Mouse (Mus musculus) adrenal gland, postnatal 36 days (tissue): Measurements from ENCODE around the gene Wfikkn1. TPM values are rescaled to one million over a fixed set of nuclear protein-coding genes. Genes with fewer than 3 reads are reported as not detected.

Experiments
- DNase-seq, 2 experiments: peaks; one replicate each; pipeline ENCODE4 v3.0.0; 2021; ENCODE audit warnings: mixed read lengths in 1 of 2
- total RNA-seq, 2 experiments: library from RNA; stranded (reverse); gene quantifications; 2 replicates each; pipeline ENCODE4 v1.2.3; 2021

Wfikkn1 gene
- total RNA-seq, 2 experiments from 2014 or later: 0.99 to 1.2 TPM

DNA sequence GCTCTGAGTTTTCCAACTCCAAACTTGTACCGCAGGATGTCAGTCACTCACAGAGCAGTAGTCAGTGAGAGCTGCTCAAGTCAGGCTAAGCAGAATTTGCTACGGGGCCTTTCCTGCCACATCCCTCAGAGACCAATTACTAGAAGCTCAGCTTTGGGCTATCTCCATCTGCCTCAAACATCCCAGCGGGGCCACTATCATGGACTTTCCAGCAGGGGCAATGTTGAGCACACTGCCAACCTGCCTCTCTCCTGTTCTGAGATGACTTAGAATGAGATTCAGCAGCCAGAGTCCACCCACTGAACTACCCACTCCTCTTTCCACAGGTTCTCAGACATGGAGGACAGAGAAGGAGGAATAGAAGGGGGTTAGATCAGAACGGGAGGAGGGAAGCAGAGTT is 5.0 kb upstream of the Wfikkn1 start:
- peak in 1 of 2 experiments; percentile 12 for DNase-seq

DNA sequence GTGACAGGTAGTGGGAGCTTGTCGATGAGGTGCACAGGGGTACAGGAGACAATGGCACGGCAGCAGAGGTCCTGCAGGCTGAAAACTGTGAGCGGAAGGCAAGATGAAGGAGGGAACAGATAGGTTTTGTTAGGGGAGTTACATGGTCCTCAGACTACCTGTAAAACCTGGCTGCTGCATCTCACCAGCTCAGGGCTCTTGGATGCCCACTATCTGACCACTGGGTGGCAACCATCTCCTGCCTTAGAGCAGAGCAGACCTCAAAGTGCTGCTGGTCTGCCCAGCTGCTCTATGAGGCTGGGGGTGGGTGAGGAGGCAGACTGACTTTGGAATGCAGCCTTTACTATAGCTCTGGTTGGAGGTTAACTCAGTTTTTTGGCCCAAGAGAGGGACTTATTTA is 3.2 kb upstream of the Wfikkn1 start:
- DNase-seq: no peak

DNA sequence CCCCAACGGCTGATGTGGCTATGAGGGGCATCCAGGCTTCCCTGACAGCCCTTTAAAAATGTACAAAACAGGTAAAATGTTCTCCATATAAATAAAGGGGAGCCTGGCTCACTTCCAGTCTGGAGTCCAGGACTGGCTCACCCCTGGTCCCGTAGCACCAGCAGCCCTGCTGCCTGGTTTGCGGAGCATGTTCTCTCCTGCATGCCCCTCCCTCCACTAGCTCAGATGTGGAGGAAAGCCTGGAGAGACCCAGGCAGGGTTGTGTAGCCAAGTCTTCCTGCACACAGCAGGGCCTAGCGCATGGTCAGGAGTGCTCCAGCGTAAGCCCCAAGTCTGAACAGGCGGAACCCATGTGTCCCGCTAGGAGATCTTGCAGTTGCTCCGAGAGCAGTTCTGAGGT is 2.6 kb upstream of the Wfikkn1 start:
- no peak for DNase-seq

DNA sequence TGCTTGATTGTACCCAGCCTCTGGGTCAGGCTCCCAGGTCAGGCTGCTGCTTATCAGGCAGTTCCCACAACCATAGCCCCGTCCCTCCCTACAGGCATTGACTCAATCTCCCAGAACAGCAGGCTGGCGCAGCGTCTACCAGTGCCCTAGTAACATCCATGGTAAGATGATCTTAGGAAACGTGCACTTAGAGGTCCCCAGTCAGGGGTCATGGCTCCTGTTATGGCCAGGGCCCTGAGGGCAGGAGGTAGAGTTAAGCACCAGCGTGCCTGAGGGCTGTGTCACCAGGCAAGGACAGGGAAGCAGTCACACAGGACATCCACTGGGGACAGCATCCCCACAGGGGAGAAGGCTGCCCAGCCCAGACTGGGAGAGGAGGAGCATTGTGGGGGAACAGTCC is 1.6 kb upstream of the Wfikkn1 start:
- DNase-seq: peak in 1 of 2 experiments; percentile 46

DNA sequence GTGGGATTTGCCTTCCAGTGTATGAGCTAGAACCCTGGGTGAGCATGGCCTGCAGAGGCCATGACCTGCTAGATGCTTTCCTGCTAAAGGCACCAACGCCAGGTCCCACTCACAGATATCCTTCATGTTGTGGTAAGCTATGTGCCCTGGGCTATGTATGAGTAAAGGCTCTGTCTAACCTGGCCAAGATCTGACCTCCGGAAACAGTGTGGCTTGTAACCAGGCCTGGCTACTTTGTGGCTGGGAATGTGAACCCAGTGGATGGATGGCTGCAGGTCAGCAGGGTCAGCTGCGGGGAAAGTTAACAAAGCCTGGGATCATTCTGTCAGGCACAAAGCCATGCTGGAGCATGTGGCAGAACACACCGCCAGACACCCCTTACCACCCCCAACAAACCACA is 1.0 kb upstream of the Wfikkn1 start:
- DNase-seq: peak in 1 of 2 experiments; percentile 7

DNA sequence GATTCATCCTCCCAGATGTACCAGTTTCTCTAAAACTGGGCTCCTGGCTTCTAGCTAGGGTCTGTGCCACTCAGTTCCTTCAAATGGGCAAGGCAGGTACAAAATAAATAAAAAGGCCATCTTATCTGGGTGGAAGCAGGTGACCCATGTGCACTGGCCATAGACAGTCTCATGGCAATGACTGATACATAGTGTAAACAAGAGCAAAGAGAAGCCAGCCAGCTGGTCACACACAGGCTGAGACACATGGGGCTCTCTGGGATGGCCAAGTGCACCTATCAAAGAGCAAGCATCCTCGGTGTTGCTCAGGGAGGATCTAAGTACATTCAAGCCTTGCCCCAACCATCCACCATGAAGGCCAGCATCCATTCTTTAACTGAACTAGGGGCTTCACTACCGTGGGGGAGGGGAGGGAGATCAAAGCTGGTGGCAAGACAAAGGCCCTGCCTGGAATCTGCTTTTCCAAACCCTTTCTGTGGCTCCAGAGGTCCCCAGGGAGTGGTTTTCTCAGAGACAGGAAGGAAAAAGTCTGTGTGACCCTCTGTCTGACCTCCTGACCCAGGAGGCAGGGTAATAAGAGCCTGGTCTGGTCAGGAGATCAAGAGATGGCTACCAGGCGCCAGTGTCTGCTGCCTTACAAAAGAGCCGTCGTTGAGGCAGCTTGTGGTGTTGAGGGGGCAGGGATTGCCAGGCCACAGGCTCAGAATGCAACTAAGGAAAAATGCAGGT is 419 bp upstream of the Wfikkn1 start:
- peak in 1 of 2 experiments; percentile 53 for DNase-seq

DNA sequence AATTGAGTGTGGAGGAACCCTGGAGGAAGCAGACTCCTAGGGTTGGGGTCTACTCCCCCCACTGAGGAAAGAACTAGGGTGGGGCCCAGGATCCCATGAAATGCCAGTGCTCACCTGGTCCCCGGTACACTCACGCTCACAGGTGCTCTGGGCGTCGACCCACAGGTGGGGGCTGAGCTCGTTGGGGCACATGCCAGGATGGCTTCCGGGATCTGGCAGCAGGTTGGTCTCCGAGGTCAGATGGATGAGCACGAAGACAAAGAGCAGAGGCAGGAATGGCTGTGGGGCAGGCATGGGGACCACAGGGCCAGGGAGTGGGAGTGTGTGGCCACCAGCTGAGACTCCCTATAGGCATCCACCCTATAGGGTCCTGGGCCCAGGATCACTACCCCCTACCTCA is 908 bp downstream of the Wfikkn1 start:
- DNase-seq: peak in 1 of 2 experiments; percentile 15

DNA sequence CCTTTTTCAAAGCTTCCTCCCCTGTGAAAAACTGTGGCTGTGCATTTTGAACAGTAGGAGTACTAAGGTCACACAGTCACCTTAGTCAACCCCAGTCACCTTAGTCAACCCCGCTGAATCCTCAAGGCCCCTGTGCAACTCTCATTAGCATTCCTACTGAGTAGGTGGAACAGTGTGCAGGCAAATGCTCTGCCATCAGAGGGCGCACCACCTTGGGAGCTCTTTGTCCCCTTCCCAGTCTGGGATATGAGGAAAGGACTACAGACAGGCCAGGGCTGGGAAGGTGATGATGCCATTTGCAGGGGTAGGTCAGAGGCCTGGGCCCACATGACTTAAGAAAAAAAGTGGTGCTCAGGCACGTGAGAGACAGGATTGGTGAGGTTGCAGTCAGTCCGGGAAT is 1.4 kb downstream of the Wfikkn1 start:
- DNase-seq: peak; percentile 69 to 72

DNA sequence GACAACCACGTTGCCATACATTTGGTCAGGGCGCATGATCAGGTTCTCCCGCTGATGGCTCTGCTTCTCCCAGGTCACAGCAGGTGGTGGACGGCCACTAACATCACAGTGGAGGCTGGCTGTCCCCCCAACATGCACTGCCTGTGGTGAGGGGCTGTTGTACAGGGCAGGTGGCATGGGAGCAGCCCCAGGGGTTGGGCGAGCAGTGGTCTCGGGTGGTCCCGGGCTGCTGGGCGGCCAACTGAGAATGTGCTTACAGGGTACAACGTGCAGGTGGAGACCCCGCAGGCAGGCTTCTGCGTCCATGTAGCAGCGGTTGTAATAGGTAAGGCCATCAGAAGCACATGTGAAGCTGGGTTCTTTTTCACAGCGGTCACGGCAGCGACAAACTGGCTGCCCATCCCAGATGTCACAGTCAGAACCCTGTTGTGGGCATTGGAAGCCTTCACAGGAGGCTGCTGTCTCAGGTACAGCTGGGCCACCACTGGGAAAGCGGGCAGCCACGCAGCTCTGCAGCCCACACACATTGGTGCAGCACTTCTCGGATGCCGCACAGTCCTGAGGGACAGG is 2.0 kb downstream of the Wfikkn1 start:
- no peak for DNase-seq

DNA sequence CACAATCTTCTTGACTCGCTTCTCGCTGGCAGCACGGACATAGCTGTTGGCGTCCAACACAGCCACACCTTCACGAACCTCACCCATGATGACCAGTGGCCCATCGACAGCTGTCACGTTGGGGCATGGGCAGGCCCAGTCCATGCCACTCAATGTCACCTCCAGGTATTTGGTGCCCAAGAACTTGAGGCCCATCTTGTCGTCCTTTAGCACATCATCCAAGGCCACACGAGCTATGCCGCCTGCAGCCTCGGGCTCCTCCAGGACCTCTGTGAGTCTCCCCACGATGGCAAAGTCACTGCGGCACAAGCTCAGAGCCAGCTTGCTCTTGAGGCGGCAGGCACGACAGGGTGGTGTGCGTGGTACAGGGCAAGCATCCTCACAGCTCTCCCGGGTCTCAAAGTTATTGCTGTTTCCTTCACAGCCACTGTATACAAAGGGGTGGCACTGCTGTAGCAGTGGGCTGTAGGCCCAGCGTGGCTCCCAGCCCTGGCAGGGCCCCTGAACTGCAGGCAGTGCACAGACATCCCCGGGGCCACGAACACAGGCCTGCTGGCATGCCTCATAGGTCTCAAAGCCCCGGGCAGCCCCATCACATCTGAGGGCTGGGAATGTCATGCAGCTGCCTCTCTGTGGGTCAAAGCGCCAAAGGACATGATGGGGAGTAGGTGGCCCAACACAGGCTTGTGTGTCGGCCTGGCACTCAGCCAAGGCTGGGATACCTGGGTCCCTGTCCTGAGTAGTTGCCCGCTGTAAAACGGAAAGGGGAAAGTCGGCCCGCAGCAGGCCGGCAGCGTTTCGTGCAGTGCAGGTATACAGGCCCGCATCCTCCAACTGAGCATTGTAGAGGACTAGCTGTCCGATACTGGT is 2.7 kb downstream of the Wfikkn1 start:
- no peak for DNase-seq

DNA sequence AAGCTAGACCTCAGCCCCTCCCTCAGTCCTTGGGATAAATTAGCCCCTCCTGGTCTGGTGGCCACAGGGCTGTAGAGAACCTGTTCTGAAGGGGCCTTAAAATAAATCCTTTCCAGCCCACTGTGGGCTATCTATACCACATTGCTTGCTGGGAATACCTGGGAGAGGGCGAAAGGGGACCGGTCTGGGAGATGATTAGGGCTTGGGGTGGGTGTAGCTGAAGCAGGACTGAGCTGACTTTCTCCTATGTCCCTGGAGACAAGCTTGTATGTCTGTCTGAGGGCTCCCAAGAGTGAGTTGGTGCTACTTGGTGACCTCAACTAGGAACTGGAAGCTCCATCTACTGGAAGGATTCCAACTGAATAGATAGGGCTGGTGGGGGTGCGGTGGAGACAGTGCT is 3.6 kb downstream of the Wfikkn1 start:
- DNase-seq: no peak

DNA sequence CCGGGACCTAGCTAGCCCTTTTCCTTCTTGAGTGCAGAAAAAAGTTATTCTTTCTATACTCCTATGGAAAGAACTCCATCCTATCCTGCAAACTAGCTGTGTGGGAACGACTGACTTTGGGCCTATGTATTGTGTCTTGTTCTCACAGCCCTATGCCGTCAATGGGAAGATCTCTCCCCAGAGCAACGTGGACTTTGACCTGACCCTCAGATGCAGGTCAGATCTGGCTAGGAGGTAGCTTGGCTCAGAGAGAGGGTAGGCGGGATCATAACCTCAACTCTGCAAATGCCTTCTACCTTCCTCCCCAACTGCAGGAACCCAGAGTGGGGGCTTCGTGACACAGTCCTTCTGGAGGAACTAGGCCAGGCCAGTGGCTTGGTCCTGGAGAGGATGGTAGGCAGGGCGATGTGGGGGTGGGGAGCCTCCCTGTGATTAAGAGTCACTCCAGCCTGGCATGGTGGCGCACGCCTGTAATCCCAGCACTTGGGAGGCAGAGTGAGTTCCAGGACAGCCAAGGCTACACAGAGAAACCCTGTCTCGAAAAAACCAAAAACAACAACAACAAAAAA is 4.2 kb downstream of the Wfikkn1 start:
- peak in 1 of 2 experiments; percentile 53 for DNase-seq

DNA sequence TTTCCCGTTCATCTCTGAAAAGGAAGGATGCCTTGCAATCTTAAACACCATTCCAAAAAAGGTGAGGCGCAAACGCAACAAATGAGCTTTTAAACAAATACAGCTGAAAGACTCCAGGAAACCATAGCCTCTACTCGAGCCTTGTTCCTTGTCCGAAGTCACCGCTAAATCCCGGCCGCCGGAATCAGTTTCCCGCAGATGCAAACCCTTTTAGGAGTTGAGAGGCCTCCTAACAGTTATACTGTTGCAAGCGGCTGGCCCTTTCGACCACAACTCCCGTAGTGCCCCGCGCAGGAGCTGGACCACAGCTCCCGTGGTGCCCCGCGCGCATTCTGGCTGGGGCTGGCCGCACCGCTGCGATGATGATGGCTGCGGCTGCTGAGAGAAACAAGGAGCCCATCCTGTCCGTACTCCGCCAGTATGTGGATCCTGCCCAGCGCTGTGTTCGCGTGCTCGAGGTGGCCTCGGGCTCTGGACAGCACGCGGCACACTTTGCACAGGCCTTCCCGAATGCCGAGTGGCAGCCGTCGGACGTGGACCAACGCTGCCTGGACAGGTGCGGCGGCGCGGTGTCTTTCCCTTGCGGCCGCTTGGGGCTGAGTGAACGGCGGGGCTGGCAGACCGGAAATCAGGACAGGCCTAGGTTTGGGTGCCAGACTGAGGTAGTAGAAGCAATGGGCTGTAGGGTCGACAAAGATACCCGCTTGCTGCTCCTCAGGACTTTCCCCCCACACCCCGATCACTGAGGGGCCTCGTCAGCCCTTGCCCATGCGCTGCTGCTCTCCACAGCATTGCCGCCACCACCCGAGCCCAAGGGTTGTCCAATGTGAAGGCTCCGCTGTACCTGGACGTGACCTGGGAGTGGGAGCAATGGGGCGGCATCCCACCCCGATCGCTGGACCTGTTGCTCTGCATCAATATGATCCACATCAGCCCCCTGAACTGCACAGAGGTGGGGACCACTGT is 5.2 kb downstream of the Wfikkn1 start:
- peak; percentile 93 to 95 for DNase-seq

DNA sequence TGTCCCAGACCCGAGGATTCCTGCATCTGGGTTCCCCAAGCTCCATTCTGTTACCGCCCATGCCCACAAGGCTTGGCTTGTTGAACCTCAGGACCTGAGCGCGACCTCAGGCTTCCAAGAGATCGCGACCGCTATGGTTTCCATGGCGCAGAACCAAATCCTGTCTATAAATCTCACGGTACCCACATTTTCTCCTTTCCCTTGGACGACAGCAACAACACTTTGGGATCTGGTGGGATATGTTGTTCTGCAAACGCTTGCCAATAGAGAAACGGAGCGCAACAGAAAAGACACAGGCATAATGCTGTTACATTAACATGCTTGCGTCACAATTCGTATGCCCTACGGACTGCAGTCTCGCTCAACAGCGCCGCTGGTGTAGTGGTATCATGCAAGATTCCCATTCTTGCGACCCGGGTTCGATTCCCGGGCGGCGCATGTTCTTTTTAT is 5.9 kb downstream of the Wfikkn1 start, which contains the start of gene Mettl26:
Gene Mettl26 (plus strand): TSS at position 354 of the 450 bp plus-strand sequence.
- DNase-seq: peak; percentile 90 to 91

DNA sequence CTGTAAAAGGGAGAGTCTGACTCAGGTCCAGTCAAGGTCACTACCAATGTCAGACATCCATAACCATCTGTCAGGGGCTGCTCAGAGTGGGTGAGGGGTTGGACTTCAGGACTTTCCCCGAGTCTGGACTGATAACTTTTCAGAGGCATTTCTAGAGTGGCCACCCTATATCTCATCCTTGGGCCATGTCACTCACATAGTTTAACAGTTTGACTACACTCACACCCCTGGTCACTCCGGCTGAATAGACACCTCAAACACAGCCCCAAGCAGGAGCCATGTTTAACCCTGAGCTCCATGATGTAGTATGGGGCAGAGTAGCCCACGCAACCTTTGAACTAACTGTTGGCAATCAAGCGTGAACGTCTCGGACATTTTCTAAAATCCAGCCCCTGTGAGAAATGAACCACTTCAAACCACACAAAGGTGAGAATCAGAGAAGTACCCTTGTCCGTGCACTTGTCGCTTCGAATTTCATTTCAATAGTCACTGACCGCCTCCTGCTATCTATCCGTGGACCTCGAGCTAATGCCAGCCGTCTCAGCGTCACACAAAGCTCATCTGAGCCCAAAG is 6.4 kb downstream of the Wfikkn1 start:
- DNase-seq: peak; percentile 65 to 67

DNA sequence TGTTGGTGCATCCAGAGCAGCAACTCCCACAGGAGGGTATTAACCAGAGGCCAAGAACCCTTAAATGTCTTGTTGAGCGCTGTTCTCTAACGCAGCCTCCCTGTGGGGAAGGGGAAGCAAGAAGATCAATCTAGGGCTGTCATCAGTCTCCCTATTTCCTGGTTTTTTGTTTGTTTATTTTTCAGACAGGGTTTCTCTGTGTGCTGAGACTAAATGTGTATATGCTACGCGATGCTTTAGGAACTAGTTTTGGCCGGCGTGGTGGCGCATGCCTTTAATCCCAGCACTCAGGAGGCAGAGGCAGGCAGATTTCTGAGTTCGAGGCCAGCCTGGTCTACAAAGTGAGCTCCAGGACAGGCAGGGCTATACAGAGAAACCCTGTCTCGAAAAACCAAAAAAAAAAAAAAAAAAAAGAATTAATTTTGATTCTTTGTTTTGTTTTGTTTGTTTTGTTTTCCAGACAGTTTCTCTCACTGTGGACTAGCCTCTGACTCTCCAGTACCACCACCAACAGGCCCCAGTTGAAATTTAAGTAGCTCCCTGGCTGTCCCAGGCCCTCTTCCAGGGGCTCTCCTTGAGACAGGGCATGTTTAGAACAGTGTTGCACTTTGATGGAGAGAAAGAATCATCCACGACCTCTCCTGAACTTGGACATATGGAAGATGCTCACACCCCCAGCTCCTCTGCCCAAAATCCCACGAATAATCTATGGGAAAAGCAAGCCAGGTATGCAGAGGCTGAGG is 7.1 kb downstream of the Wfikkn1 start:
- DNase-seq: no peak

DNA sequence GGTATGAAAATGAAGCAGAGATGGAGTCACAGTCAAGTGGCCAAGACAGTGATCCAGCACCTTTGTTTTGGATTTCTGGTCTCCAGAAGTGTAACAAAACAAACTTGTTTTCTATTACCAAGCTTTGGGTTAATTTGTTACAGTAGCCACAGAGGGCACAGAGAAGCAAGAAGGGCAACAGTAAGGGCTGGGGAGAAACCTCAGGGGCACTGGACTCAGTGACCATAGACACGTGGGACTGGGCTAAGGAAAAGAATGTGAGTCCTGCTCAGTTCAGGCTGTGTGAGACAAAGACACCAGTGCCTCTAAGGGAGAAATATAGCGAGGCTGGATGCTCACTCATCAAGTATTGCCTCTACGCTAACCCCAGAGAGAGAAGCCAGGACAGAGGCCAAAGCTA is 8.0 kb downstream of the Wfikkn1 start:
- no peak for DNase-seq

DNA sequence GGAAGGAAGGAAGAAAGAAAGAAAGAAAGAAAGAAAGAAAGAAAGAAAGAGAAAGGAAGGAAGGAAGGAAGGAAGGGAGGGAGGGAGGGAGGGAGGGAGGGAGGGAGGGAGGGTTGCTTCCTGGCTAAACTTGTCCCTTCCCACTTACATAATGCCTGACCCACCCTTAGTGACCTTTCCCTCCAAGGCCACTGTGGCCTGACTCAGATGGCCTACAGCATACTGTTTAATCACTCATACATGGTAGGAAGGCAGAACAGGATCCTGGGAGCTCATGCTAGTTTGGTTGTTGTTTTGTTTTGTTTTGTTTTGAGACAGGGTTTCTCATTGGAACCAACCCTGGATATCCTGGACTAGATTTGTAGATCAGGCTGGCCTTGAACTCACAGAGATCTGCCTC is 9.1 kb downstream of the Wfikkn1 start:
- peak; percentile 75 to 82 for DNase-seq

DNA sequence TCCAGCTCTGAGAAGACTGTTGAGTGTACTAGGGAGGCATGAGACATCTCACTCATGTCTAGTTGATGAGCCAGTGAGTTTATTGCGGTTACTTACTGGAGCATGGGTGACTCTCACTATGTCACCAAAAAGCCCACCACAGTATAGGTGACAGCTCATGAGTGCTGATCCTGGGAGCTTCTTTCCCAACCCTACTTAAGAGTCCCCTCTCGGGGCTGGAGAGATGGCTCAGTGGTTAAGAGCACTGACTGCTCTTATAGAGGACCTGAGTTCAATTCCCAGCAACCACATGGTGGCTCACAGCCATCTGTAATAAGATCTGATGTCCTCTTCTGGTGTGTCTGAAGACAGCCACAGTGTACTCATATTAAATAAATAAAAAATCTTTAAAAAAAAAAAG is 10.7 kb downstream of the Wfikkn1 start:
- DNase-seq: no peak

DNA sequence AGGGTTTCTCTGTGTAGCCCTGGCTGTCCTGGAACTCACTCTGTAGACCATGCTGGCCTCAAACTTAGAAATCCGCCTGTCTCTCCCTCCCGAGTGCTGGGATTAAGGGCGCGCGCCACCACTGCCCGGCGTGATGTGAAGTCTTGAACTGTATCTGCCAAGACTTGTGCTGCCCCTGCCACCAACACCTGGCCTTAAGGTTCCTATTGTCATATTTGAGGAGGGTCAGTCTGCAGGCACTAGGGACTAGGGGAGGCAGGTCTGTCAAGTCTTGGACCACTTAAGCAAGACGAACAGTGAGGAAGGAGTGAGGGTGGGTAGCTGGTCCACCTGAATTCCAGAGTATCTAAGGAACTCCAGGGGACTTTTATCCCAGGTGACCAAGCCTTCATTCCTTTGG is 11.2 kb downstream of the Wfikkn1 start:
- no peak for DNase-seq
